Mouse (Mus musculus) hindbrain, embryonic 16.5 days (tissue): ENCODE results near the gene Bcar1. TPM values are rescaled to one million over a fixed set of nuclear protein-coding genes. Genes with fewer than 3 reads are reported as not detected.

Experiments used
- ATAC-seq: fragments of 200-750 bp; cut with Nextera tagmentation; 2 replicates; pipeline ENCODE4 v1.8.0; 2017; ENCODE audit warnings: moderate TSS enrichment, moderate library complexity
- H3K27ac ChIP-seq: fragments of 300-500 bp; sonication (generic); 2 replicates; pipeline ENCODE4 v1.5.1; 2014; ENCODE audit warnings: low read depth, mild to moderate bottlenecking, control low read depth, low read length, moderate library complexity
- H3K27me3 ChIP-seq: fragments of 300-500 bp; sonication (generic); replicated peaks from 2 replicates; pipeline ENCODE4 v1.6.1; 2014; ENCODE audit warnings: low read length; ENCODE audit not compliant: control insufficient read depth, insufficient read depth
- H3K36me3 ChIP-seq: fragments of 300-500 bp; sonication (generic); 2 replicates; pipeline ENCODE4 v1.6.1; 2014; ENCODE audit warnings: mild to moderate bottlenecking, low read length, moderate library complexity, mixed read lengths; ENCODE audit not compliant: control insufficient read depth, insufficient read depth
- H3K4me1 ChIP-seq: fragments of 300-500 bp; sonication (generic); 2 replicates; pipeline ENCODE4 v1.6.1; 2014; ENCODE audit warnings: low read depth, low read length; ENCODE audit not compliant: control insufficient read depth, insufficient read depth
- H3K4me2 ChIP-seq: fragments of 300-500 bp; sonication (generic); 2 replicates; pipeline ENCODE4 v1.6.1; 2014; ENCODE audit warnings: mild to moderate bottlenecking, low read length, control low read depth, moderate library complexity
- H3K4me3 ChIP-seq: fragments of 300-500 bp; sonication (generic); 2 replicates; pipeline ENCODE4 v1.5.1; 2014; ENCODE audit warnings: mild to moderate bottlenecking, low read length, control low read depth, moderate library complexity
- H3K9ac ChIP-seq: fragments of 300-500 bp; sonication (generic); 2 replicates; pipeline ENCODE4 v1.6.1; 2014; ENCODE audit warnings: low read depth, mild to moderate bottlenecking, control low read depth, low read length, moderate library complexity
- H3K9me3 ChIP-seq: fragments of 300-500 bp; sonication (generic); 2 replicates; pipeline ENCODE4 v1.6.1; 2014; ENCODE audit warnings: mild to moderate bottlenecking, low read length, moderate library complexity; ENCODE audit not compliant: control insufficient read depth
- WGBS: fragments of 180-500 bp; shearing (Covaris S2); extraction: QIAGEN DNeasy Blood & Tissue Kit; methylation state at CpG from one replicate; pipeline ENCODE4 v1.1.7; 2014; 5-methylcytosine and 5-hydroxymethylcytosine counted together
- polyA plus RNA-seq: library from polyadenylated mRNA; unstranded; fragments of >200 nt; fragmentation: Nextera tagmentation; extraction: Ambion mirVana; gene quantifications from 2 replicates; pipeline ENCODE4 v1.2.1, GENCODE M21; 2015

The Bcar1 gene
- polyA plus RNA-seq, 1 experiment from 2014 or later: 37.6 TPM

DNA sequence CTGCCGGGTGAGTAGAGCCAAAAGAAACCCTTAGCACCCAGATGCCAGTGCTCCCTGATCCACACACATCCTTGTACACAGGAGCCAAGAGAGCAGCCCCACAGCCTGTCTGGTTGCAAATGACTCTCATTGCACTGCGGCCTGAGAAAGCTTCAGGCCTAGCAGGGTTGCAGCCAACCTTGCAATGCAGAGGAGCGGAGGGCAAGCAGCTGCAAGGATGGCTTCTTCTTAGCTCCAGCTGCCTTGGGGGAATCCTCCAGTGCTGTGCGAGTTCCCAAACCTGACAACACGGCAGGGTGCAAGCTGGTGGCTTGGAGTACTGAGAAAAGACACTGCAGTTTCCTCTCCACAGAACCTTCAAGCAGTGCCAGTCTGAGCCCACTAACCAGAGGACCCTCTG is 15.1 kb downstream of the Bcar1 start:
- Histone ChIP-seq H3K27me3 (no peaks in the 10 kb centered on the region), H3K4me3 (no peak overlapping the region), H3K9ac (no peak overlapping the region), H3K4me1 (peaks cover 60% of the 10 kb centered on the region), H3K4me2 (no peak overlapping the region), H3K27ac (no peak overlapping the region), H3K9me3 (no peaks in the 10 kb centered on the region), H3K36me3 (no peaks in the 10 kb centered on the region)
- no peak for ATAC-seq
- WGBS: 66% methylated on average over 5 of the region's 5 CpGs

DNA sequence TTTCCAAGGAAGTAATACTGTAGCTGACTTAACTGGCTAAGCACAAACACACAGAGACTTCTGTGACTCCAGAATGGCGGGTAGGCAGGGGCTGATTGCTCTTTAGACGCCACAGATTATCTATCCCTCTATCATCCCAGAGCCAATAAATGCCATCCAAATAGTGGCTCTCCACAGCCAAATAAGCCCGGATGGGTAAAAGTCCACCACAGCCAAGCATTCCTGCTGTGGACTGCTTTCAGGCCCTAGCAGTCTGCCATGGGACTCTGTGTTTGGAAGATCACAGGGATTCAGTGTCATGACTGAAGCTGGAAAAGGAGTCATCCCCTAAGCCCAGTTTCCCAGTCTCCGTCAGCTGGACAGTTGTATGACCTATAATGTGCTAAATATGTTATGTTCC is 16.1 kb downstream of the Bcar1 start:
- H3K4me1 ChIP-seq: peaks cover 51% of the 10 kb centered on the region

DNA sequence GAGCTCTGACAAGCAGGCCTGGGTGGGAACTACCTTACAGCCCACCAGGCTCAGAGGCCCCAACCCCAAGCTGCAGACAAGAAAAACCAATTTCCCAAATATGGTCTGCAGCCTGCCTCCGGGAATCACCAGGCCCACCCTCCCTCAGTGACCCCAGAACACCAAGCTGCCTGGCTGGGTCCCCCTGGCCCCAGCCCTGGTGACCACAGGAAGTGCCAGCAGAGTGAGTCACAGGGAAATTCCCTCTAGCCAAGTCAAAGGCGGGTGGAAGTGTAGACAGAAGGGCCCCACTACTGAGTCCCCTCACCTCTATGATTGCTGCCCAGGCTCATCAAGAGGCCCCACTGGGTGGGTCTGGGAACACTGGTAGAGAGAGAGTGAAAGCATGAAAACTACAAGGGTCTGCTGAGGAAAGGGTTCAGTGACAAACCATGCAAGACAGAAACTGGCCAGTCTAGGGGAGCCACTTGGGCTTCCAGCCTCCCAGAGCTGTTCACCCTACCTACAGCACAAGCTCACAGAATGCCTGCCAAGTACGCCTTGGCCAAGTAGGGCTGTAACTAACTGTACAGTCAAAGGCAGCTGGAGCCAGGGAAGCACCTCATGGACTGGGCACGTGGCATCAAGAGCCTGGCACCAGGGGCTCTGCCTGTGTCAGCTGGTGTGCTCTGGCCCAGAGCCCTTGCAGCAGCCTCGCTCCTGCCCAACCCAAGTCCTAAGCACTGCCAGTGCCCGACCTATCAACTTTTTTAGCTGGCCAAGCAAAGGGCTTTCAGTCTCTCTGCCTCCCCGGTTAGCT is 17.3 kb downstream of the Bcar1 start:
- Histone ChIP-seq H3K27ac (peak overlapping the region; percentile 34; the same call in 1 of the 2 replicates), H3K4me1 (peaks cover 45% of the 10 kb centered on the region), H3K36me3 (no peaks in the 10 kb centered on the region), H3K9ac (no peak overlapping the region; the same call in 1 of the 2 replicates), H3K4me2 (peak overlapping the region; percentile 7; the same call in 1 of the 2 replicates), H3K27me3 (no peaks in the 10 kb centered on the region), H3K4me3 (no peak overlapping the region), H3K9me3 (no peaks in the 10 kb centered on the region)
- 55% methylated on average over 7 of the region's 7 CpGs for WGBS
- peak; percentile 89 for ATAC-seq

More for the DNA sequence above, 16.1 kb downstream of the Bcar1 start:
- 77% methylated on average over 4 of the region's 4 CpGs for WGBS
- no peak for ATAC-seq
- Histone ChIP-seq H3K36me3 (no peaks in the 10 kb centered on the region), H3K9ac (no peak overlapping the region), H3K4me3 (no peak overlapping the region), H3K27ac (no peak overlapping the region), H3K27me3 (no peaks in the 10 kb centered on the region), H3K9me3 (no peaks in the 10 kb centered on the region), H3K4me2 (no peak overlapping the region)

DNA sequence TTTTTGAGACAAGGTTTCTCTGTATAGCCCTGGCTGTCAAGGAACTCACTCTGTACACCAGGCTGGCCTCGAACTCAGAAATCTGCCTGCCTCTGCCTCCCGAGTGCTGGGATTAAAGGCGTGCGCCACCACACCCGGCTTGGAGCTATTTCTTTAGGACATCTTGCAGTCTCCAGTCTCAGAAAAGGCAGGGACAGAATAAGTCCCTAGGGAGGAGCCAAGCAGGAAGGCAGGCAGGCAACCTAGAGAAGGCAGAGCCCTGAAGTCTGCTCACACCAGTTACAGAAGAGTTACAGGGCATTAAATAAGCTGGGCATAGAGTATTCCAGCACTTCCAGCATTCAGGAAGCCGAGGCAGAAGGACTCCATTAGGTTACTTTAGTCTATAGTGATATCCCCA is 18.3 kb downstream of the Bcar1 start:
- Histone ChIP-seq H3K9ac (no peak overlapping the region), H3K27me3 (no peaks in the 10 kb centered on the region), H3K4me2 (no peak overlapping the region), H3K4me3 (no peak overlapping the region), H3K36me3 (peaks cover 5% of the 10 kb centered on the region; the same call in 1 of the 2 replicates), H3K9me3 (no peaks in the 10 kb centered on the region), H3K4me1 (peaks cover 35% of the 10 kb centered on the region), H3K27ac (no peak overlapping the region)
- 95% methylated on average over 6 of the region's 6 CpGs for WGBS
- ATAC-seq: no peak

DNA sequence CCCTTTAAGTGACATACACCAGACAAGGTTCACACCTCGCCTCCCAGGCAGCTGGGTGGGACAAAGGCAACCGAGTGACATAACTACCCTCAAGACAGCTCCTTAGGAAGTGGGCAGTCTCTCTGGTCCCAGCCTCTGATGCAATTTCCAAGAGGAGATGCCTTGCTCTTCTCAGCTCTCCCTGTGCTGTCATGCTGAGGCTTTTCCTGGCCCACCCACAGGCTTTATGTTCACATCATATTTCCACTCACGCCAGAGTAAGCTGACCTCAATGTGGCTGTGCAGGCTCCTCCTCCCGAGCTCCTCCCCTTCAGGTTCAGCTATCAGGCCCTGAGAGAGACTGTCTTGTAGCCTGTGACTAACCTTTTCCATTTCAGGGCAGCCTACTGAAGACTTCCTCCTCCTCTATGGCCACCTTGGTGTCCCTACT is 23.5 kb downstream of the Bcar1 start:
- Histone ChIP-seq H3K4me2 (no peak overlapping the region), H3K9ac (no peak overlapping the region), H3K27ac (no peak overlapping the region), H3K36me3 (peaks cover 12% of the 10 kb centered on the region; the same call in 1 of the 2 replicates), H3K4me3 (no peak overlapping the region), H3K4me1 (peaks cover 29% of the 10 kb centered on the region), H3K27me3 (no peaks in the 10 kb centered on the region), H3K9me3 (no peaks in the 10 kb centered on the region)
- WGBS: 72% methylated on average over 4 of the region's 4 CpGs
- ATAC-seq: no peak

DNA sequence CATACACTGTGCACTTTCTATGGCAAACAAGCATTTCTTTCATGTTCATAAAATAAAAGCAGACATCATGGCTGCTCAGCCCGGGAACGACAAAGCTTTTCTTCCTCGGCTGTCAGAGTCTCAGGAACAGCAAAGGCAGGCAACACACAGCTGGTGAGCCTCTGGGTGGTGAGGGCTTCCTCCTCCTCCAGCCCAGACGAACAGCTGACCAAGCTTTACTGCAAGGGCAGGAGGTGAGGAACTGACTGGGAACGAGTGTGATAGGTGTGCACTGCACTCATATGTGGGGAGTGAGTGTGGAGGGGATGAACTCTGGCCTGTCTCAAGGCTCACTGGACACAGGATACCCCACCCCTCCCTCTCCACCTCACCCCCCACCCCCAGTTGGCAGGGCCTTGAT is 24.7 kb downstream of the Bcar1 start:
- WGBS: 44% methylated on average over 5 of the region's 5 CpGs
- Histone ChIP-seq H3K36me3 (peaks cover 22% of the 10 kb centered on the region; the same call in 1 of the 2 replicates), H3K27ac (0 out of 2 replicates have a peak overlapping the region, but pooled peaks have one; percentile 19), H3K4me1 (peaks cover 29% of the 10 kb centered on the region), H3K9ac (no peak overlapping the region), H3K9me3 (no peaks in the 10 kb centered on the region), H3K27me3 (no peaks in the 10 kb centered on the region), H3K4me3 (no peak overlapping the region), H3K4me2 (no peak overlapping the region)
- ATAC-seq: no peak

DNA sequence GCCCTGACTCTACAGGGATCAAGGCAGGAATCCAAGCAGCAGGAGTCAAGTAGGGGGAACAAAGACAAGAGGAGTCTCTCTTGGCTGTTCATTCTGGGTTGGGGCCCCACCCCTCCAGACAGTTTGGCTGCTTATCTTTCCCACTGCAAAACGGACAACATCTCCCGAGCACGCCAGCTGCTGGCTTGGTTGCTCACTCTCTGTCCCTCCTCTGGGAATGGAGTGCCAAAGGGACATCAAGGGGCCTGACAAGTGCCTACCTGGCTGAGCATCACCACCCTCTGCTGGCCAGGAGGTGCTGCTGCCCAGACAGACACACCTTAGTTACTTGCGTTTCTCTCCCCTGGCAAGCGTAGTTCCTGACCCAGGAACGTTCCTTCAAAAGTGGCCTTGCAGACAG is 25.7 kb downstream of the Bcar1 start:
- Histone ChIP-seq H3K27me3 (no peaks in the 10 kb centered on the region), H3K4me1 (peaks cover 29% of the 10 kb centered on the region), H3K36me3 (peaks cover 26% of the 10 kb centered on the region; the same call in 1 of the 2 replicates), H3K9me3 (no peaks in the 10 kb centered on the region), H3K9ac (peak overlapping the region; percentile 8; the same call in 1 of the 2 replicates), H3K4me3 (no peak overlapping the region), H3K27ac (peak overlapping the region; percentile 91), H3K4me2 (no peak overlapping the region)
- no peak for ATAC-seq
- 34% methylated on average over 6 of the region's 6 CpGs for WGBS

DNA sequence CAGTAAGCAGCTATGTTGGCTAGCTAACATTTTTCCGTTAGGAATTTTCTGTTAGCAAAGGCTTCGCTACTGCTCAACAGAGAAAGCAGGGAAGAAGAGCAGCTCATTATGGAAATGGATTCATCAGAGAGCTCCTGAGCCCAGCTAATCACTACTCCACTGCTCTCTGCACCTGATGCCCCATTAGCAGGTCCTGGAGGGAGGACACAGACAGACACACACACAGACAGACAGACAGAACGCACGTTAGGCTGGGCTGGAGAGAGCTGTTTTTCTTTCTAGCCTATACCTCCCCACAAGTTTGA is 26.2 kb downstream of the Bcar1 start:
- Histone ChIP-seq H3K36me3 (peaks cover 26% of the 10 kb centered on the region; the same call in 1 of the 2 replicates), H3K4me1 (peaks cover 29% of the 10 kb centered on the region), H3K4me3 (no peak overlapping the region), H3K27me3 (no peaks in the 10 kb centered on the region), H3K27ac (peak overlapping the region; percentile 91), H3K9me3 (no peaks in the 10 kb centered on the region), H3K9ac (peak overlapping the region; percentile 56), H3K4me2 (0 out of 2 replicates have a peak overlapping the region, but pooled peaks have one; percentile 5)
- 24% methylated on average over 4 of the region's 4 CpGs for WGBS
- no peak for ATAC-seq

DNA sequence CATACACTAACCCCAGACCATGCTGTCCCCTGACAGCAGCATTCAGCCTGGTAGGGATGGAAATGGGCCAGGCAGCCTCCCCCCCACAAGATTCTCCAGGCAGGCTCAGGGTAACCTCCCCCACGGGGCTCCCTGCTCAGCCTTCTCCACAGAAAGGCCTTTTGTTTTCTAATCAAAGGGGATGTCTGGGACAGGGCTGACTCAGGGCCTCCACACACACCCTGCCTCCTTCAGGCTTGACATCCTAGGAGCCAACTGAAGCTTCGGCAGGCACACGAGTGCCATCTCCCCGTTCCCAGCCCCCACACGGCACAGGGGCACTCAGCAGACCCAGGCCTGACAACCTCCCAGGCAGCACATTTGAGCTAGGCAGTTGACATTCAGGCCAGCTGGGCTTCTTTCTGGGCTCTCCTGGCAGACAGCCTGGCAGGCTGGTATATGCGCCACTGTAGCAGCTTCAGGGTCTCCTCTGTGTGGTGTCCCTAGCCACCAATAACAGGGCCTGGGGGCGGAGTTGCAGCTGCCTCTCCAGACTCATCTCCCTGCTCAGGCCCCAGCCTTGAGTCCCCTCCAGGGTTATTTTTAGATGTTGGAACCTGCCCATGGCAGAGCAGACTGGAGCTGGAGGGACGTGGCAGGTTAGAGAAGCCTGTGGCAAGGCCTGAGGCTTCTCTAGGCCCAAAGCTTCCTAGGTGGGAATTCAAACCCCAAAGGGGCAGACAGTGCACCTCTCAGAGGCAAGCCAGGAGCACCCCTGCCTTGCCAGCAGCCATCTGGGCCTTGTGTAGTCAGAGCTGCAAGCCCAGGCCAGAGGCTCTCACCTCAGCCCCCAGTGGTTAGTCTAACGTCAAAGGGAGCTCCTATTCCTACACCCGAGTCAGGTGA is 26.8 kb downstream of the Bcar1 start:
- Histone ChIP-seq H3K4me2 (peak overlapping the region; percentile 22; the same call in 1 of the 2 replicates), H3K36me3 (peaks cover 28% of the 10 kb centered on the region; the same call in 1 of the 2 replicates), H3K27me3 (no peaks in the 10 kb centered on the region), H3K9me3 (no peaks in the 10 kb centered on the region), H3K4me3 (no peak overlapping the region), H3K9ac (peak overlapping the region; percentile 56), H3K4me1 (peaks cover 29% of the 10 kb centered on the region), H3K27ac (peak overlapping the region; percentile 91)
- peak; percentile 92 for ATAC-seq
- WGBS: 8% methylated on average over 10 of the region's 10 CpGs
